Mouse (Mus musculus) CH12.LX (cell line): ENCODE measurements at regions not wholly inside any gene's neighbourhood (a gene's known extent, or its start where the extent isn't known, plus 50 kb on each side); places are given as distances from the start of the nearest gene placed in this dataset.

ENCODE experiments used
- CTCF ChIP-seq, 2 experiments: IDR thresholded peaks in 1 of 2; conservative IDR thresholded peaks in 1 of 2; 2 replicates each; pipeline ENCODE4 v1.5.1; 2011 to 2012; ENCODE audit warnings: low read depth in 2 of 2, low read length in 2 of 2, improper control_type of control experiment in 1 of 2, inconsistent platforms in 1 of 2, mild to moderate bottlenecking in 1 of 2, moderate library complexity in 1 of 2
- ETS1 ChIP-seq: conservative IDR thresholded peaks from 2 replicates; pipeline ENCODE4 v1.6.1; 2012; ENCODE audit warnings: low read depth, mild to moderate bottlenecking, inconsistent platforms, low read length, improper control_type of control experiment, moderate library complexity
- MAFK ChIP-seq: IDR thresholded peaks from 2 replicates; pipeline ENCODE4 v1.6.1; 2011; ENCODE audit warnings: low read length, improper control_type of control experiment; ENCODE audit not compliant: insufficient replicate concordance
- MAX ChIP-seq: IDR thresholded peaks from 2 replicates; pipeline ENCODE4 v1.6.1; 2011; ENCODE audit warnings: low read length, improper control_type of control experiment
- MAZ ChIP-seq: IDR thresholded peaks from 2 replicates; pipeline ENCODE4 v1.6.1; 2012; ENCODE audit warnings: low read depth, mild to moderate bottlenecking, inconsistent platforms, low read length, improper control_type of control experiment, moderate library complexity
- MYC ChIP-seq: IDR thresholded peaks from 2 replicates; pipeline ENCODE4 v1.6.1; 2011; ENCODE audit warnings: low read depth, mild to moderate bottlenecking, improper control_type of control experiment, low read length
- NRF1 ChIP-seq: IDR thresholded peaks from 2 replicates; pipeline ENCODE4 v1.6.1; 2014; ENCODE audit warnings: low read depth, mild to moderate bottlenecking, inconsistent platforms, low read length, improper control_type of control experiment, moderate library complexity
- POLR2A ChIP-seq: IDR thresholded peaks from 2 replicates; pipeline ENCODE4 v1.6.1; 2011; ENCODE audit warnings: low read depth, mild to moderate bottlenecking, improper control_type of control experiment, low read length
- TBP ChIP-seq: conservative IDR thresholded peaks from 2 replicates; pipeline ENCODE4 v1.6.1; 2011; ENCODE audit warnings: low read depth, low read length, improper control_type of control experiment
- TCF12 ChIP-seq: IDR thresholded peaks from 2 replicates; pipeline ENCODE4 v1.6.1; 2014; ENCODE audit warnings: low read depth, mild to moderate bottlenecking, inconsistent platforms, low read length, improper control_type of control experiment
- UBTF ChIP-seq: IDR thresholded peaks from 2 replicates; pipeline ENCODE4 v1.6.1; 2012; ENCODE audit warnings: low read depth, mild to moderate bottlenecking, inconsistent platforms, low read length, improper control_type of control experiment, moderate library complexity
- ZC3H11A ChIP-seq: IDR thresholded peaks from 2 replicates; pipeline ENCODE4 v1.6.1; 2012; ENCODE audit warnings: low read depth, mild to moderate bottlenecking, inconsistent platforms, low read length, improper control_type of control experiment
- ZMIZ1 ChIP-seq: IDR thresholded peaks from 2 replicates; pipeline ENCODE4 v1.6.1; 2012; ENCODE audit warnings: low read depth, mild to moderate bottlenecking, inconsistent platforms, low read length, improper control_type of control experiment
- ZNF384 ChIP-seq: IDR thresholded peaks from 2 replicates; pipeline ENCODE4 v1.6.1; 2012; ENCODE audit warnings: low read depth, low read length, improper control_type of control experiment, inconsistent platforms

- TF ChIP-seq MAZ = no peak
- TF ChIP-seq POLR2A = no peak
- TF ChIP-seq CTCF (conservative IDR thresholded peaks at IDR 0.05 in 1 of 2, IDR thresholded peaks at IDR 0.05 in 1 of 2; ENCODE audit: low read depth in 2 of 2, low read length in 2 of 2) = no peak
- TF ChIP-seq ZNF384 = no peak
- no peak for TF ChIP-seq MYC
- TF ChIP-seq ETS1 = no peak
- no peak for TF ChIP-seq TCF12
- TF ChIP-seq UBTF = no peak
- TF ChIP-seq MAFK = no peak
- TF ChIP-seq TBP = no peak
- TF ChIP-seq NRF1 = no peak
- TF ChIP-seq ZC3H11A = no peak
- no peak for TF ChIP-seq ZMIZ1
- no peak for TF ChIP-seq MAX
Observed at GRCm38 (mm10) chr9:46507036-46507435, 187.2 kb upstream of the 4931429L15Rik start.
